Mouse (Mus musculus): ENCODE data around the gene Mef2b.

GRCm38 (mm10) chr8:70134086-70134485 is 5.4 kb upstream of the Mef2b start:
- TF ChIP-seq CTCF (IDR thresholded peaks at IDR 0.05; ENCODE audit: borderline replicate concordance, control insufficient read depth, extremely low read depth, insufficient read depth, low read length, poor library complexity) (no peak), POLR2A (IDR thresholded peaks at IDR 0.05; ENCODE audit: control insufficient read depth, extremely low read depth, insufficient read depth, low read length, poor library complexity) (no peak)
